Mouse (Mus musculus): ENCODE measurements at regions not wholly inside any gene's neighbourhood (a gene's known extent, or its start where the extent isn't known, plus 50 kb on each side); places are given as distances from the start of the nearest gene placed in this dataset.
"Not testable (repeated sequence)": the region's sequence is repeated elsewhere in the genome, so short reads cannot be mapped to it uniquely, and the experiment has no call there.

DNA sequence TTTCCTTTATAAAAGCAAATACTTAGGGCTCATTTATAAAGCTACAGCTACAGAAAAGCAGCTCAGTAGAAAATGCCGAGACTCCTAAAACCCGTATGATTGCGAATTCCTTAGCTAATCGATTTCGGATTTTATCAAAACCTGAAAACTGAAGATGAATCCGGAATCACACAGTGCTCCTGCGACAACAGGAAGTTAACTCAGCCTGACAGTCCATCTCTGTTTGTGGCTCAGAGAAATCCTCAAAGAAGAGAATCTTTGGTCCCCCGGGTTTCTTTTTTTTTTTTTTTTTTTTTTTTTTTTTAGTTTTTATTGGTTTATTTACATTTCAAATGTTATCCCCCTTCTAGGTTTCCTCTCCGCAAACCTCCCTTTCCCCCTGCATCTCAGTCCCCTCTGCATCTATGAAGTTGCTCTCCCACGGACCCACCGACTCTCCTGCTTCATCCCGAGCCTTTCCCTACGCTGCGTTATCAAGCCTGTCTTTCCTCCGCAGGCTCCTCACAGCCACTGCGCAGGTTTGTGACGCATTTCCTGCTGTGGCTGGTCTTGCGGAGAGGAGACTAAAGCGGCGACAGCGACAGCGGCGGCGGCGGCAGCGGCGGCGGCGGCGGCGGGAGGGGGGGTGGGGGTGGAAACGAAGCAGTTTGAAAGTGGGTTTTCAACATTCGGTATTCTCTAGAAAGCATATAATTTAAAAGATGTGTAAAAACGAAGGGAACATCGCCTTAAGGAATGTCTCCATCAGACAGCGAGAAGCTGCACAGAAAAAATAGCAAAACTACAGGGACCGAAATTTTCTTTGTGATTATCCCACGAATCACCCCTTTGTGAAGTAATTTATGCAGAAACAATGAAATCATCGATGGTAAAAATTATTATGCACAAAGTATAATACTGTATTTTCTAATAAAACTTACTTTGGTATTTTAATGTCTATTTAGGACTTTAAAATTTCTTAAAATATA is 352.3 kb upstream of the Snrpn start:
- Histone ChIP-seq H3K9ac (ENCODE audit: low read depth, low read length) (peak overlapping the region; percentile 35; the same call in 1 of the 2 replicates), H3K27ac (ENCODE audit: low read length) (peak overlapping the region; percentile 60), H3K4me3 (ENCODE audit: low read depth, low read length) (peak overlapping the region; percentile 36)
- peak; percentile 98 for ATAC-seq
- H3K36me3 ChIP-seq (ENCODE audit: control insufficient read depth, insufficient read depth, low read length); H3K4me2 ChIP-seq (ENCODE audit: low read length); H3K9me3 ChIP-seq (replicated peaks; ENCODE audit: control insufficient read depth, low read length, poor library complexity, severe bottlenecking); H3K27me3 ChIP-seq (ENCODE audit: control insufficient read depth, insufficient read depth, low read depth, low read length); H3K4me1 ChIP-seq (ENCODE audit: control insufficient read depth, insufficient read depth, low read length): not testable (repeated sequence)
- WGBS = 19% methylated on average over 39 of the region's 39 CpGs

DNA sequence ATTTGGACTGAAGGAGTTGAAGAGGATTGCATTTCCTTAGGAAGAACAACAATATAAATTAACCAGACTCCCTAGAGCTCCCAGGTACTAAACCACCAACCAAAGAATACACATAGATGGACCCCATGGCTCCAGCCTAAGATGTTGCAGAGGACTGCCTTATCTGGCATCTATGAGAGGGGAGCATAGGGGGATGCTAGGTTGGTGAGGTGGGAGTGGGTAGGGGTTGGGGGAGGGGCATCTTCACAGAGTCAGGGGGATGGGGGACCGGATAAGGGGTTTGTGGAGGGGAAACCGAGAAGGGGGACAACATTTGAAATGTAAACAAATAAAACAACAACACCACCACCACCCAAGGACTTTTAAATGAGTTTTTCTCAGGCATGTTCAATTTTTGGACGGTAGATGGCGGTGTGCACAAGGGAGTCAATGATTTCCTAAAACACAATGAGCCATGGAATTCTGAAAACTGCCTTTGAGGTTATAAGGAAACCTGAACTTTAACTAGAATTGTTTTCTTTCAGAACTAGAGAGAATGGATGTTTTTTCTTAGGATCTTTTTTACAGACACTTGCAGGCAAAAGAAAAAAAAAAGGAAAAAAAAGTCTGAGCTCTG is 347.9 kb upstream of the Snrpn start:
- not testable (repeated sequence) for H3K4me2 ChIP-seq (ENCODE audit: low read length); H3K9me3 ChIP-seq (replicated peaks; ENCODE audit: control insufficient read depth, low read length, poor library complexity, severe bottlenecking); H3K27me3 ChIP-seq (ENCODE audit: control insufficient read depth, insufficient read depth, low read depth, low read length)

DNA sequence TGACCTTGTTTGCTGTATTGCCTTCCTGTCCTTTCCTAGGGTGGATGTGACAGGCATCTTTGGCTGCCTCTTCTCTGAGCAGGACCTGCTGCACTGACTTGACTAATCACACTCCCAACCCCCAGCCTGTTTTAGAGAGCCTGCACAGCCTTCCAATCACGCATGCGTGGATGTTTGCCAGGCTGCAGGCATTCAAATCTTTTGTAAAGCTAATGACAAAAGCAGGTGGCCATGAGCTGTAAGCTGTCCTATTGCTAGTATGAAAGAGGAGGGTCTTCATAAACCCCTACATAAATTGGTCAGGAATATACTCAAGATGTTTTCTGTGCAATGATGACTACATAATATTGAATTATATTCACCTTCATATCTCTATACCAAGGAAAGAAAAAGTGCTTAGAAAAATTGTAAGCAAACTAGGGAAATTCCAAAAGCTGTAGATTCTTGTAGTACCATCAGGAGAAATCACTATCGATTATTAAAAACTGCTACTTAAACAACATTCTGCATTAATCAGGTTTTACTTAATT is 310.1 kb upstream of the Snrpn start:
- H3K4me1 ChIP-seq (ENCODE audit: control insufficient read depth, insufficient read depth, low read length); H3K9ac ChIP-seq (ENCODE audit: low read depth, low read length); H3K36me3 ChIP-seq (ENCODE audit: control insufficient read depth, insufficient read depth, low read length); H3K4me3 ChIP-seq (ENCODE audit: low read depth, low read length); H3K27me3 ChIP-seq (ENCODE audit: control insufficient read depth, insufficient read depth, low read depth, low read length); H3K9me3 ChIP-seq (replicated peaks; ENCODE audit: control insufficient read depth, low read length, poor library complexity, severe bottlenecking): not testable (repeated sequence)
- whole genome bisulfite sequencing = 53% methylated on average over 3 of the region's 3 CpGs
- Histone ChIP-seq H3K27ac (ENCODE audit: low read length) (peak overlapping the region; percentile 74), H3K4me2 (ENCODE audit: low read length) (peak overlapping the region; percentile 37; the same call in 1 of the 2 replicates)
- ATAC-seq = peak; percentile 81; the same call in 1 of the 2 replicates

More for the DNA sequence above, 347.9 kb upstream of the Snrpn start:
- H3K9ac ChIP-seq (ENCODE audit: low read depth, low read length); H3K4me1 ChIP-seq (ENCODE audit: control insufficient read depth, insufficient read depth, low read length); H3K27ac ChIP-seq (ENCODE audit: low read length); ATAC-seq; H3K4me3 ChIP-seq (ENCODE audit: low read depth, low read length); H3K36me3 ChIP-seq (ENCODE audit: control insufficient read depth, insufficient read depth, low read length): not testable (repeated sequence)
- 3% methylated on average over 4 of the region's 4 CpGs for WGBS

DNA sequence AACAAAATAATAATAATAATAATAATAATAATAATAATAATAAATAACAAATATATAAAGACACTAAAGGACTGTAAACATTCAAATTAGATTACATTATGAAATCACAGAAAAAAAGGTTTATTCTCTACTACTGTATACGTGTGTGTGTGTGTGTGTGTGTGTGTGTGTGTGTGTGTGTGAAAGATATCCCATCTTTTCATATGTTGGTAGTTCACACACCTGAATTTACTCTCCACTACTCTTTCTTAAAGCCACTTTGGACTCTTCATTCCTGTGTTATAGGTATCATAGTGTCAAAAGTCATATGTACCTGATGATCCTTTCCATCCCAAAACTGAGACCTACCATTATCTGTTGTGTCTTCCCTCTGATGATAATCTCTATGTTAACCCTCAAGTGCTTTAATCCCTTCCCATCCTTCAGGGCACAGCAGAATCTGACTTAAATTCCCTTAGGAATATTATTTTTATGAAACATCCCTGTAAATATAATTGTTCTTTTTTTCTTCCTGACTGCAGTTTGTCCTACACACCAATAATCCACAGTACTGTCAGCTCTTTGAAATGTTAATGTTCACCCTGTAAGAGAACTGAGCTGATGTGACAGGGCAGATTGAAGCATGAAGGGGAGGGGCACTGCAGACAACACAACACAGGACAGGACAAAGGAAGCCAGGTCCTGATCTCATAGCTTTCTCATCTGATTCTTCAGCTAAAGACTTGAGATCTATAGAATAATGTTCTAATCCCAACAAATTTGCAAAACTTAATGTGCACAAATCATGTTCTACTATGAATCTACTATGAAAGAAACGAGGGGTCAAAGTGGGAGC is 309.4 kb upstream of the Snrpn start:
- H3K4me2 ChIP-seq (ENCODE audit: low read length) = peak overlapping the region; percentile 37
- H3K27ac ChIP-seq (ENCODE audit: low read length) = peak overlapping the region; percentile 74
- H3K4me1 ChIP-seq (ENCODE audit: control insufficient read depth, insufficient read depth, low read length); H3K36me3 ChIP-seq (ENCODE audit: control insufficient read depth, insufficient read depth, low read length); H3K27me3 ChIP-seq (ENCODE audit: control insufficient read depth, insufficient read depth, low read depth, low read length); H3K9me3 ChIP-seq (replicated peaks; ENCODE audit: control insufficient read depth, low read length, poor library complexity, severe bottlenecking): not testable (repeated sequence)
- peak; percentile 88; the same call in 1 of the 2 replicates for ATAC-seq
- H3K9ac ChIP-seq (ENCODE audit: low read depth, low read length) = 0 out of 2 replicates have a peak overlapping the region, but pooled peaks have one; percentile 6
- H3K4me3 ChIP-seq (ENCODE audit: low read depth, low read length) = peak overlapping the region; percentile 7; the same call in 1 of the 2 replicates
- 34% methylated on average over 2 of the region's 2 CpGs for WGBS

DNA sequence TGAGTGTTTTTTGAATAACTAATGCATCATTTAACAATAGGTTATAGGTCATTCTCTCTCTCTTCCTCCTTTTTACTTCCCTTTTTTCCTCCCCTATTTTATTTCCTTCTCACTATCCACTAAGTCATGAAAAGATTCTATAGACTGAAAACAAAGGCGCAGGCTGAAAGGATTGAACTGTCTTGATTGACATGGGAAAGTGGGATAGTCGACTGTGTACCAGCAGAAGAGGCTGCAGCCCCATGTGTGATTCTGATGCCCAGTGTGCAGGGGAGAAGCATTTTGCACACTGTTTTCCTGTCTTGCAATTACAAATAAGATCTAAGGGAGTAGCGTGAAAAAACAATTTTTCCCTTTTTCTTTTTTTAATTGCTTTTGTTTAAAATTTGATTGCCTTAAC is 298.8 kb upstream of the Snrpn start:
- 42% methylated on average over 3 of the region's 3 CpGs for WGBS
- Histone ChIP-seq H3K4me3 (ENCODE audit: low read depth, low read length) (no peak overlapping the region), H3K9ac (ENCODE audit: low read depth, low read length) (no peak overlapping the region), H3K4me2 (ENCODE audit: low read length) (no peak overlapping the region), H3K36me3 (ENCODE audit: control insufficient read depth, insufficient read depth, low read length) (no peaks in the 10 kb centered on the region), H3K27me3 (ENCODE audit: control insufficient read depth, insufficient read depth, low read depth, low read length) (no peaks in the 10 kb centered on the region), H3K9me3 (replicated peaks; ENCODE audit: control insufficient read depth, low read length, poor library complexity, severe bottlenecking) (no peaks in the 10 kb centered on the region), H3K4me1 (ENCODE audit: control insufficient read depth, insufficient read depth, low read length) (no peaks in the 10 kb centered on the region), H3K27ac (ENCODE audit: low read length) (no peak overlapping the region)
- ATAC-seq = no peak

DNA sequence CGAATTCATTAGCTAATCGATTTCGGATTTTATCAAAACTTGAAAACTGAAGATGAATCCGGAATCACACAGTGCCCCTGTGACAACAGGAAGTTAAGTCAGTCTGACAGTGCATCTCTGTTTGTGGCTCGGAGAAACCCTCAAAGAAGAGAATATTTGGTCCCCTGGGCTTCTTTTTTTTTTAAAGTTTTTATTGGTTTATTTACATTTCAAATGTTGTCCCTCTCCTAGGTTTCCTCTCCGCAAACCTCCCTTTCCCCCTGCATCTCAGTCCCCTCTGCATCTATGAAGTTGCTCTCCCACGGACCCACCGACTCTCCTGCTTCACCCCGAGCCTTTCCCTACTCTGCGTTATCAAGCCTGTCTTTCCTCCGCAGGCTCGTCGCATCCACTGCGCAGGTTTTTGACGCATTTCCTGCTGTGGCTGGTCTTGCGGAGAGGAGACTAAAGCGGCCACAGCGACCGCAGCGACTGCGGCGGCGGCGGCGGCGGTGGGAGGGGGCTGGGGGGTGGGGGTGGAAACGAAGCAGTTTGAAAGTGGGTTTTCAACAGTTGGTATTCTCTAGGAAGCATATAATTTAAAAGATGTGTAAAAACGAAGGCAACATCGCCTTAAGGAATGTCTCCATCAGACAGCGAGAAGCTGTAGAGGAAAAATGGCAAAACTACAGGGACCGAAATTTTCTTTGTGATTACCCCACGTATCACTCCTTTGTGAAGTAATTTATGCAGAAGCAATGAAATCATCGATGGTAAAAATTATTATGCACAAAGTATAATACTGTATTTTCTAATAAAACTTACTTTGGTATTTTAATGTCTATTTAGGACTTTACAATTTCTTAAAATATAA is 251.2 kb upstream of the Snrpn start:
- H3K4me1 ChIP-seq (ENCODE audit: control insufficient read depth, insufficient read depth, low read length); H3K27me3 ChIP-seq (ENCODE audit: control insufficient read depth, insufficient read depth, low read depth, low read length); H3K9ac ChIP-seq (ENCODE audit: low read depth, low read length); H3K36me3 ChIP-seq (ENCODE audit: control insufficient read depth, insufficient read depth, low read length); H3K9me3 ChIP-seq (replicated peaks; ENCODE audit: control insufficient read depth, low read length, poor library complexity, severe bottlenecking): not testable (repeated sequence)
- peak; percentile 97 for ATAC-seq
- WGBS = 12% methylated on average over 33 of the region's 33 CpGs
- Histone ChIP-seq H3K4me3 (ENCODE audit: low read depth, low read length) (peak overlapping the region; percentile 38), H3K4me2 (ENCODE audit: low read length) (peak overlapping the region; percentile 34), H3K27ac (ENCODE audit: low read length) (peak overlapping the region; percentile 74; the same call in 1 of the 2 replicates)

DNA sequence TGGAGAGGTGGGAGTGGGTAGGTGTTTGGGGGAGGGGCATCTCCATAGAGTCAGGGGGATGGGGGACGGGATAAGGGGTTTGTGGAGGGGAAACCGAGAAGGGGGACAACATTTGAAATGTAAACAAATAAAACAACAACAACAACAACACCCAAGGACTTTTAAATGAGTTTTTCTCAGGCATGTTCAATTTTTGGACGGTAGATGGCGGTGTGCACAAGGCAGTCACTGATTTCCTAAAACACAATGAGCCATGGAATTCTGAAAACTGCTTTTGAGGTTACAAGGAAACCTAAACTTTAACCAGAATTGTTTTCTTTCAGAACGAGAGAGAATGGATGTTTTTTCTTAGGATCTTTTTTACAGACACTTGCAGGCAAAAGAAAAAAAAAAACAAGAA is 246.9 kb upstream of the Snrpn start:
- H3K4me1 ChIP-seq (ENCODE audit: control insufficient read depth, insufficient read depth, low read length); H3K36me3 ChIP-seq (ENCODE audit: control insufficient read depth, insufficient read depth, low read length); H3K27ac ChIP-seq (ENCODE audit: low read length); H3K4me3 ChIP-seq (ENCODE audit: low read depth, low read length); H3K9me3 ChIP-seq (replicated peaks; ENCODE audit: control insufficient read depth, low read length, poor library complexity, severe bottlenecking); H3K9ac ChIP-seq (ENCODE audit: low read depth, low read length); H3K4me2 ChIP-seq (ENCODE audit: low read length); H3K27me3 ChIP-seq (ENCODE audit: control insufficient read depth, insufficient read depth, low read depth, low read length); ATAC-seq: not testable (repeated sequence)
- 6% methylated on average over 5 of the region's 5 CpGs for WGBS

DNA sequence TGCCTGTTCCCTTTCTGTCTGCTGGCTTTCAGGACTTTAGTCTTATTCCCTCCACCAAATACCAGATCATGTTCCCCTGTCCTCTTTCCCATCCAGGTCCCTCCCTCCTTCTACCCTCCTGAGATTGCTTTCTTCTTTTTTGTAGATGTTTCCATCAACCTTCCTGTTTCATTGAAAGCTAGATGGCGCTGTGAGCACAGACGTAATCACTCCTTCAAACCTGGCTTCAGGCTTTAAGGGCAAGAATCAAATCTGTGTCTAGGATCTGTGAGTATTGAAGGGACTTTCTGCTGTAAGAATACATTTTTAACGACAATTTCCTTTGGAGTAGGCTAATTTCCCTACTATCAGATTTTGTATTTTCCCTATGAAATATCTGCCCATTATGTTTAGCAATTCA is 234.0 kb upstream of the Snrpn start:
- not testable (repeated sequence) for H3K4me3 ChIP-seq (ENCODE audit: low read depth, low read length); H3K4me2 ChIP-seq (ENCODE audit: low read length); ATAC-seq; H3K27me3 ChIP-seq (ENCODE audit: control insufficient read depth, insufficient read depth, low read depth, low read length); H3K36me3 ChIP-seq (ENCODE audit: control insufficient read depth, insufficient read depth, low read length); H3K9ac ChIP-seq (ENCODE audit: low read depth, low read length); H3K27ac ChIP-seq (ENCODE audit: low read length); H3K4me1 ChIP-seq (ENCODE audit: control insufficient read depth, insufficient read depth, low read length); H3K9me3 ChIP-seq (replicated peaks; ENCODE audit: control insufficient read depth, low read length, poor library complexity, severe bottlenecking)
- 14% methylated on average over 3 of the region's 3 CpGs for WGBS
